Mouse (Mus musculus) ZHBTc4 (cell line): ENCODE measurements around the gene Gm19410.

Source experiments
- DNase-seq: peaks from one replicate; pipeline ENCODE4 v3.0.0-alpha.2; 2011; ENCODE audit warnings: low read depth, low spot score

The Gm19410 gene

DNA sequence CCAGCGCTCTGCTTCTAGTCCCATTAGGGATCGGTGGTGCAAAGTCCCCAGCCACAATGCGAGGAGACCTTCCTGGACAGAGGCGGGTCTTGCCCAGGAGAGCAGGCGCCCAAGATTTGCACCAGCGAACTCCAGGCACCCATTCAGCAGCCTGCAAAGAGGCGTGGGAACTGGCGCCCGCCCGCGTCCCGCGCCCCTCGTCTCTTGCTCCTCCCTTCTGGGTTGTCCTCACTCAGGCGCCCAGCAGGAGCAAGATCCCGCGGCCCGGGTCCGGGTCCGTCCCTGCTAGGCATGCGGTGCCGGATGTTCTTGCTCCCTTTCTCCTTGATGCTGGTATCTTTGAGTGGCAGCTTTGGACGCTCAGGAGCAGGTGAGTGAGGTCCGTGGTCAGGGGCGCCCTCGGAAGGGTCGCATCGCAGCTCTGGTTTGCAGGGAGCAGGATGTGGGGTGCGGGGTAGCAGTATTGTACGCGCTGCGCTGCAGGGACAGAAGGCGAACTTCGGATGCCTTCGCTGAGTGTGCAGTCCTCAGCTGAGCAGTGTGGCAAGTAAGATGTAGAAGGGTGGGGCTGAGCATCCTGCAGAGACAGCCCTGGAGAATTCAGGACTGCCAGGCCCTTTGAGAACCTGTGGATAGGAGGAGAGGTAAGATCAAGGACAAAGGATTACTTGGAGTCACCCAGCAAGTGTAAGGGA is at the start of gene Gm19410:
Gm19410 (plus strand) TSS at position 292 of the 695 bp plus-strand sequence.
- DNase-seq: peak; percentile 37

- DNase-seq: no peak
Observed at GRCm38 (mm10) chr8:35730776-35731175, 34.8 kb upstream of the Gm19410 start.

DNA sequence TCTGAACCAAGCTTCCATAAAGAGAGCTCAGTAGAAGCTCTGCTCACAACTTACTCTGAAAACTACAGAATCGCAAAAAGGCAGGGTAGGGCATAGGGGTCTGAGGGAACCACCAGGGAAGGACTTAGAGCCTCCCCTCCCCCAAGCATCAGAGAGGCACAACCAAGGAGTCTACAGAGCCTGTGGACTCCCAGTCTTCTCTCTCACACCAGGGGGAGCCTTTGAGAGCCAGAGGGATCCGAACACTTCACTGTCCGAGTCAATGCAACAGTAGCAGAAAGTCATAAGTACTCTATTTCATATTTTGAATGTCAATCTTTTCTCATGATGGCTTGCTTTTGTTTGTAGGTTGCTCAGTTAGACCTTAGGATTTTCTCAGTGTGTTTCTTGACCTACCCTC is 30.2 kb upstream of the Gm19410 start:
- DNase-seq: peak; percentile 39

- no peak for DNase-seq
Observed at GRCm38 (mm10) chr8:35756202-35756601, 9.4 kb upstream of the Gm19410 start.

DNA sequence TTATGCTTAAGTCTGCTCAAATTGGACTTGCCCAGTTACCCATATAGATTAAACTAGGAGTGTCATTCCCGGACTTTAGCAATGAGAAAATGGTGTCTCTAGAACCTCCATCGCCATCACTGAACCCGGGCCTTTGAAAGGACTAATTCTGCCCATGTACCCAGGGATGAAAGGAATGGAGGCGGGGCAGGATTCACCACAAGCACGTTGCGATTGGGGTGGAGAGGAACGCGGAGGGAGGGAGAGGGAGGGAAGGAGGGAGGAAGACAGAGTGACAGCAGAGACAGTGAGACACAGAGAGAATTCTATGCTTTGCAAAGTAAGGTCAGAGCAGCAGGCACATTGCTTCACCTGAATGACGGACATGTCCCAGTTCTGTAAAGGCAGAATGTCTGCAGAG is 570 bp upstream of the Gm19410 start:
- DNase-seq: peak; percentile 13

DNA sequence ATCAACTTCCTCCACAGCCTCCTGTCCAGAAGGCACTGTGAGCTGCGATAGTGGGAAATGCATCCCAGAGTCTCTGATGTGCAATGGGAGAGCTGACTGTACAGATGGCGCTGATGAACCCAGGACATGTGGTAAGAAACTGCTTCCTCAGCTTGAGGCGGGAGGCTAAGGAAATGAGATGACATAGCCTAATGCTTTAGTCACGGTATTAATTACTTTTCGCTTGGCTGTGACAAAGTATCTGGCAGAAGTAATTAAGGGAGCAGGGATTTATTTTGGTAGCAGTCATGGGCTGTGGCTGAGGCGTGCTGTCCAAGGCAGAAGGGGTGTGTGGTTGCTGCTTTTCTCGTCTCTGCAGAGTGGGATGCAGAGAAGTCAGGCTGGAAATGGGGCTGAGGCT is 7.9 kb downstream of the Gm19410 start:
- no peak for DNase-seq
